ENCODE assay signal across 15 mouse cellular contexts in genomic region chr4:57771558-57772219, GRCm38 (mm10). TPM values are rescaled to one million over a fixed set of nuclear protein-coding genes. Genes with fewer than 3 reads are reported as not detected.
DNase-seq lines count a peak whose midpoint lies in the region; ATAC-seq and TF ChIP-seq lines count a peak whose summit lies in the region.
"Had no signal": no experiment of that assay in that cellular context is flagged by ENCODE, and none has a peak within 500 bp of the region (broad histone marks: within the 10 kb centered on the region; RNA-seq: fewer than 3 reads in every experiment).

No protein-coding gene starts in this region.

- H3K27ac ChIP-seq in hindbrain, embryonic 11.5 days (ENCODE audit: low read depth, low read length), result no peak overlapping the region
- no peak overlapping the region for H3K27ac ChIP-seq in hindbrain, embryonic 14.5 days
- H3K27ac ChIP-seq in lung, embryonic 14.5 days (ENCODE audit: low read depth), result 0 out of 2 replicates have a peak overlapping the region, but pooled peaks have one; percentile 86
- H3K27ac ChIP-seq in CH12.LX (ENCODE audit: insufficient read depth, low read depth) (0 out of 2 replicates have a peak overlapping the region, but pooled peaks have one; percentile 17), MEL (ENCODE audit: control insufficient read depth, low read depth, low read length) (no peak overlapping the region)

- no peaks in the 10 kb centered on the region for H3K4me1 ChIP-seq in hindbrain, embryonic 11.5 days (replicated peaks; ENCODE audit: control insufficient read depth, insufficient read depth, low read length)
- H3K4me1 ChIP-seq in hindbrain, embryonic 14.5 days (replicated peaks; ENCODE audit: control insufficient read depth, insufficient read depth, low read length), result no peaks in the 10 kb centered on the region
- no peaks in the 10 kb centered on the region for H3K4me1 ChIP-seq in lung, embryonic 14.5 days (ENCODE audit: insufficient read depth)
- H3K4me1 ChIP-seq in CH12.LX (ENCODE audit: control insufficient read depth in 1 of 2, insufficient read depth in 2 of 2), result peaks cover 6 to 13% of the 10 kb centered on the region in 2 experiments; a peak in 3 of 4 replicates
- H3K4me1 ChIP-seq in MEL (ENCODE audit: control insufficient read depth in 1 of 2, insufficient read depth in 2 of 2, low read length in 2 of 2), result peaks cover 0 to 12% of the 10 kb centered on the region in 2 experiments; a peak in 3 of 4 replicates

- in situ Hi-C loops in CH12.LX (cut with MboI; ENCODE audit: low pct_ligation_motif_present, low pct_unique_long_range_greater_than_20kb, low sequenced_read_pairs), result no loop called here

- H3K79me2 ChIP-seq in CH12.LX (replicated peaks; ENCODE audit: control insufficient read depth, extremely low read depth, insufficient read depth, poor library complexity, severe bottlenecking) (no peaks in the 10 kb centered on the region), MEL (ENCODE audit: control insufficient read depth, insufficient read depth, low read length, poor library complexity) (no peaks in the 10 kb centered on the region)

- H3K4me2 ChIP-seq in hindbrain, embryonic 11.5 days (replicated peaks; ENCODE audit: low read depth, low read length), result no peak overlapping the region
- H3K4me2 ChIP-seq in hindbrain, embryonic 14.5 days (replicated peaks), result no peak overlapping the region
- H3K4me2 ChIP-seq in lung, embryonic 14.5 days, result no peak overlapping the region
- H3K4me2 ChIP-seq in CH12.LX (ENCODE audit: insufficient read depth, low read depth, poor library complexity, severe bottlenecking), result no peak overlapping the region

- 0 out of 2 replicates have a peak, but pooled peaks have one; percentile 25 for ATAC-seq in hindbrain, embryonic 11.5 days (ENCODE audit: low FRiP score)
- ATAC-seq in hindbrain, embryonic 14.5 days (ENCODE audit: low FRiP score), result no peak
- no peak; the same call in 1 of the 2 replicates for ATAC-seq in lung, embryonic 14.5 days (ENCODE audit: insufficient read depth)
- ATAC-seq: forebrain, embryonic 16.5 days; intestine, embryonic 16.5 days had no signal

- 89% methylated on average over 2 of the region's 2 CpGs for WGBS in hindbrain, embryonic 11.5 days
- WGBS in hindbrain, embryonic 14.5 days, result 100% methylated on average over 2 of the region's 2 CpGs
- WGBS in lung, embryonic 14.5 days, result 88% methylated on average over 2 of the region's 2 CpGs

- no peaks in the 10 kb centered on the region for H3K9me3 ChIP-seq in hindbrain, embryonic 11.5 days (ENCODE audit: control insufficient read depth, low read length)
- no peaks in the 10 kb centered on the region for H3K9me3 ChIP-seq in hindbrain, embryonic 14.5 days (ENCODE audit: control insufficient read depth, low read length)
- H3K9me3 ChIP-seq in lung, embryonic 14.5 days (ENCODE audit: low read depth, low read length), result no peaks in the 10 kb centered on the region
- H3K9me3 ChIP-seq in CH12.LX (replicated peaks; ENCODE audit: low read length), result no peaks in the 10 kb centered on the region
- no peaks in the 10 kb centered on the region for H3K9me3 ChIP-seq in MEL (replicated peaks; ENCODE audit: insufficient read depth, low read length)

- TF ChIP-seq EP300 in CH12.LX (IDR thresholded peaks at IDR 0.05; ENCODE audit: low read length) (no peak), MEL (IDR thresholded peaks at IDR 0.05; ENCODE audit: low read depth in 1 of 2, low read length in 2 of 2) (no peak)

- H3K36me3 ChIP-seq in hindbrain, embryonic 11.5 days (ENCODE audit: control insufficient read depth, insufficient read depth, low read length), result no peaks in the 10 kb centered on the region
- no peaks in the 10 kb centered on the region for H3K36me3 ChIP-seq in hindbrain, embryonic 14.5 days (replicated peaks; ENCODE audit: control insufficient read depth, insufficient read depth)
- H3K36me3 ChIP-seq in lung, embryonic 14.5 days (ENCODE audit: insufficient read depth), result no peaks in the 10 kb centered on the region
- H3K36me3 ChIP-seq in CH12.LX (replicated peaks in 1 of 2; ENCODE audit: control insufficient read depth in 1 of 2, insufficient read depth in 1 of 2, low read length in 1 of 2), result no peaks in the 10 kb centered on the region
- H3K36me3 ChIP-seq in MEL (ENCODE audit: control insufficient read depth in 1 of 2, insufficient read depth in 2 of 2, low read length in 2 of 2), result peaks cover 0 to 16% of the 10 kb centered on the region in 2 experiments; a peak in 2 of 4 replicates
- H3K36me3 ChIP-seq: G1E had no signal

- TF ChIP-seq POLR2A in CH12.LX (IDR thresholded peaks at IDR 0.05; ENCODE audit: low read depth, low read length), result no peak
- TF ChIP-seq POLR2A in MEL (IDR thresholded peaks at IDR 0.05; ENCODE audit: control insufficient read depth in 1 of 2, insufficient read depth in 1 of 2, low read depth in 1 of 2, low read length in 2 of 2, poor library complexity in 1 of 2), result no peak

- no peak for TF ChIP-seq CTCF in lung, embryonic 14.5 days (IDR thresholded peaks at IDR 0.05; ENCODE audit: low read depth)
- TF ChIP-seq CTCF in CH12.LX (conservative IDR thresholded peaks at IDR 0.05 in 1 of 2, IDR thresholded peaks at IDR 0.05 in 1 of 2; ENCODE audit: low read depth in 2 of 2, low read length in 2 of 2) (no peak), MEL (IDR thresholded peaks at IDR 0.05 in 2 of 3, conservative IDR thresholded peaks at IDR 0.05 in 1 of 3; ENCODE audit: control insufficient read depth in 1 of 3, insufficient read depth in 1 of 3, low read depth in 2 of 3, low read length in 3 of 3, poor library complexity in 1 of 3, severe bottlenecking in 1 of 3) (no peak)

- no peak for DNase-seq in hindbrain, embryonic 11.5 days (ENCODE audit: low spot score)
- no peak for DNase-seq in hindbrain, embryonic 14.5 days (ENCODE audit: low spot score)
- DNase-seq in lung, embryonic 14.5 days, result no peak
- no peak for DNase-seq in lung, adult 18-20 months
- no peak for DNase-seq in CH12.LX (ENCODE audit: extremely low read depth)
- no peak for DNase-seq in MEL (ENCODE audit: low read depth, low spot score)
- no peak for DNase-seq in right cerebral cortex, postnatal 4 days
- DNase-seq: cerebellum, adult 9-10 months; heart, postnatal 36 days; kidney, postnatal 25 days; right cerebral cortex, postnatal 14 days; thymus, postnatal 25 days had no signal

- no peaks in the 10 kb centered on the region for H3K27me3 ChIP-seq in hindbrain, embryonic 11.5 days (ENCODE audit: control insufficient read depth, insufficient read depth, low read length)
- no peaks in the 10 kb centered on the region for H3K27me3 ChIP-seq in hindbrain, embryonic 14.5 days (ENCODE audit: control insufficient read depth, insufficient read depth, low read length)
- H3K27me3 ChIP-seq in lung, embryonic 14.5 days (ENCODE audit: insufficient read depth, low read length), result no peaks in the 10 kb centered on the region
- H3K27me3 ChIP-seq in CH12.LX (replicated peaks) (no peaks in the 10 kb centered on the region), MEL (ENCODE audit: control insufficient read depth in 1 of 2, insufficient read depth in 2 of 2, low read length in 2 of 2) (no peaks in the 10 kb centered on the region)

- TF ChIP-seq RAD21 in CH12.LX (IDR thresholded peaks at IDR 0.05; ENCODE audit: low read depth, low read length) (no peak), MEL (IDR thresholded peaks at IDR 0.05; ENCODE audit: low read depth, low read length) (no peak)

- dilution Hi-C loops in CH12.LX (cut with MboI; ENCODE audit: extremely low pct_ligation_motif_present, extremely low pct_unique_long_range_greater_than_20kb, low sequenced_read_pairs), result no loop called here

- H3K4me3 ChIP-seq in hindbrain, embryonic 11.5 days (ENCODE audit: low read depth, low read length), result no peak overlapping the region
- H3K4me3 ChIP-seq in hindbrain, embryonic 14.5 days (replicated peaks; ENCODE audit: low read length), result no peak overlapping the region
- no peak overlapping the region for H3K4me3 ChIP-seq in lung, embryonic 14.5 days (ENCODE audit: low read depth, low read length)
- H3K4me3 ChIP-seq in CH12.LX (replicated peaks in 1 of 3; ENCODE audit: low read depth in 2 of 3, low read length in 2 of 3, poor library complexity in 1 of 3) (no peak overlapping the region), MEL (ENCODE audit: control insufficient read depth in 1 of 2, insufficient read depth in 1 of 2, low read depth in 2 of 2, low read length in 2 of 2) (no peak overlapping the region)

- no peak overlapping the region for H3K9ac ChIP-seq in hindbrain, embryonic 11.5 days (ENCODE audit: low read depth, low read length)
- no peak overlapping the region for H3K9ac ChIP-seq in hindbrain, embryonic 14.5 days
- H3K9ac ChIP-seq in lung, embryonic 14.5 days, result no peak overlapping the region
- no peak overlapping the region for H3K9ac ChIP-seq in CH12.LX (ENCODE audit: insufficient read depth, low read depth)
- H3K9ac ChIP-seq in MEL (ENCODE audit: control insufficient read depth, low read depth, low read length, poor library complexity, severe bottlenecking), result no peak overlapping the region

TF ChIP-seq in CH12.LX, 34 proteins besides CTCF, POLR2A, EP300 and RAD21:
- TF ChIP-seq SIN3A (IDR thresholded peaks at IDR 0.05; ENCODE audit: low read length), result no peak
- TF ChIP-seq CHD1 (IDR thresholded peaks at IDR 0.05; ENCODE audit: low read depth, low read length), result no peak

TF ChIP-seq in MEL, 35 proteins besides CTCF, POLR2A, EP300 and RAD21:
- no peak for TF ChIP-seq MXI1 (IDR thresholded peaks at IDR 0.05; ENCODE audit: low read depth, low read length)
- no peak for TF ChIP-seq MAFK (IDR thresholded peaks at IDR 0.05; ENCODE audit: borderline replicate concordance, low read depth, low read length)
- TF ChIP-seq SIN3A (IDR thresholded peaks at IDR 0.05; ENCODE audit: low read length), result no peak
- no peak for TF ChIP-seq ELF1 (IDR thresholded peaks at IDR 0.05; ENCODE audit: low read depth, low read length)
- no peak for TF ChIP-seq TCF12 (IDR thresholded peaks at IDR 0.05; ENCODE audit: low read depth, low read length)
- no peak for TF ChIP-seq UBTF (IDR thresholded peaks at IDR 0.05; ENCODE audit: borderline replicate concordance, insufficient read depth, low read depth, low read length)
- peak; percentile 60; the same call in 1 of the 2 replicates for TF ChIP-seq POLR2AphosphoS5 (IDR thresholded peaks at IDR 0.05; ENCODE audit: borderline replicate concordance, low read depth, low read length)

RNA-seq across cellular contexts. Expression of gene Akap2, which starts 54.2 kb away (rescaled TPM):
- polyA plus RNA-seq in hindbrain, embryonic 11.5 days (2014; fragmentation: Nextera tagmentation; extraction: Ambion mirVana), result 30.9 and 38.2 TPM in 2 replicates
- 13.0 and 14.3 TPM in 2 replicates for polyA plus RNA-seq in hindbrain, embryonic 14.5 days (2014; fragmentation: Nextera tagmentation; extraction: Ambion mirVana)
- polyA plus RNA-seq in lung, embryonic 14.5 days (2014; fragmentation: Nextera tagmentation; extraction: Ambion mirVana), result 51.9 and 52.6 TPM in 2 replicates
- total RNA-seq in CH12.LX (2012; rRNA removed) (0.17 and 0.25 TPM in 2 replicates), CH12.LX (2014; rRNA removed) (0.04 TPM in 1 of 2 replicates, not detected in the other), MEL (2012; rRNA removed) (1.7 and 2.6 TPM in 2 replicates)
- polyA plus RNA-seq in CH12.LX (2012; ENCODE audit: insufficient read length, low read depth) (0.40 TPM in 1 of 2 replicates, not detected in the other), MEL (2012; ENCODE audit: insufficient read depth in 1 of 2, insufficient read length in 2 of 2, low read depth in 1 of 2, low replicate concordance in 2 of 2, missing spikeins in 1 of 2) (1 to 10 TPM in 1 of 2 experiments, not detected in 1; 7.2 TPM)
- polyA plus RNA-seq: G1E had no signal

Comparison
In these comparisons a context has a peak if more than half of its experiments do, and no peak if none do; other contexts are left out.
1. H3K27ac ChIP-seq: peak in lung, embryonic 14.5 days (single experiment) and CH12.LX (single experiment); none in hindbrain, embryonic 11.5 days (single experiment), hindbrain, embryonic 14.5 days (single experiment) and MEL (single experiment).